Mouse (Mus musculus): ENCODE results near the gene Fam192a.

Fam192a gene

DNA sequence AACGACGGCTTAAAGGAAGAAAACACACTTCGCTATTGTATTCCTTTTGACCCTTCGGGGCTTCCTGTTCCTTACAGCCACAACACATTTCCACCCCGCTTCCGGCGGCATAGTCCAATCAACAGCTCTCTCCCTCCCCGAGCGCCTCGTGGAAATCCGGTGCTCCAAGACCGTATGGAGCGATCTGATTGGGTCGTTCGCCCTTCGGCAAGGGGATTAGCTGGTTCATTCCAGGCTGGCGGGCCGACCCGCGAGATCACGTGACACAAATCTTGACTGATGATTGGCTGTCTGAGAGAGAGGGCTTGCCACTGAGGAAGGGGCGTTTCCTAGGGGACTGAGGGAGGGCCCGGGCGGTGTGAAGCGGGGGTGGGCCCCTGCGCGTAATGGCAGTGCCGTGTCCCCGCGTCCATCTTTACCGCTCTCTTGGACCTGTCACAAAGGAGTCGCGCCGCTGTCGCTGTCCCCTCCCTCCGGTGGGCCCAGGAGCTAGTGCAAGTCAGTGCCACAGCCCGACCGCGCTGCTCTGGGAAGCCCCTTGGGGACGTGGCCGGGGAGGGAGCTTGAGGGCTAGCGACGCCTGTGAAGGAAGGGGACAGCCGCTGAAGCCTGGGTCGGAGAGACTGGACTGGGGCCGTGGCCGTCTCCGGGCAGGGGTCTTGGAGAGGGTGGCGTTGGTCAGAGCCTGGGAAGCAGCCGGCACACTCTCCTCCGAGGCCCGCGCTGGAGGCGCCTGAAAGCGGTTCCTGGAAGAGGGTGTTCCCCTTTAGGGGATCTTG is at the start of gene Fam192a, which contains the start of gene Rspry1:
Gene Fam192a, minus strand, starts transcription at position 391 of the 779 bp plus-strand sequence.
Gene Rspry1, plus strand, starts transcription at position 331 of the 779 bp plus-strand sequence.
- DNase-seq, result peak; percentile 100

DNA sequence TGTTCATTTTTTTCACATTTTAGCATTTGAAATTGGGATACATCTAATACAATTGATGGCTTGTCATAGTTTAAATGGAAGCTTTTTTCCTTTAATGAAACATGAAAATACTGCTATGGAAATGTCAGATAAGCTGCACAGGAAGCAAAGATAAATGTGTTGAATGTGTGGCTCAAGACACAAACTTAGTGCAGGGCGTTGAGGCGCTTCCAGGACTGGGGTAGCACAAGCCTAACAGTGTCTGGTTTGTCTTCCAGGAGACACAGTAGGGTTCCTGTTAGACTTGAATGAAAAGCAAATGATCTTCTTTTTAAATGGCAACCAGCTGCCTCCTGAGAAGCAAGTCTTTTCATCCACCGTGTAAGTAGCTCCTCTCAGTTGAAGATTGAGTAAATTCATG is 47.7 kb upstream of the Fam192a start:
- DNase-seq, result no peak

DNA sequence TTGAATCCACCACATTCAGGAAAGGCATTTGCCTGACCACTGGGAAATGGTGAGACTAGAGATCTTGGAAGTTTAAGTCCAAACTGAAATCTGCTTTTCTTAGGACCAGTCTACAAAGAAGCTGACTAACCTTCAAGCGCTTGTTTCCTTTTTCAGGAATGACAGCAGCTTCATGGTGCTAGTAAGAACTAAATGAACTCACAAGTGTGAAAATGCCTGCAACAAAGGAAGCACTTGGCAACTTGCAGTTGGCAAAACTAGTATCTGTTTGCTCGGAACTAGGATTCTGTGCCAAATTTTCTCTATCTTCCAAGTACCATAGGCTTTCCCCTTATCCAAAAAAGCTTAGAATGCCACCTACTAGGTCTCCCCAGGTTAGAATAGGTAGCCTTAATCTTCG is 44.4 kb upstream of the Fam192a start:
- no peak for DNase-seq

DNA sequence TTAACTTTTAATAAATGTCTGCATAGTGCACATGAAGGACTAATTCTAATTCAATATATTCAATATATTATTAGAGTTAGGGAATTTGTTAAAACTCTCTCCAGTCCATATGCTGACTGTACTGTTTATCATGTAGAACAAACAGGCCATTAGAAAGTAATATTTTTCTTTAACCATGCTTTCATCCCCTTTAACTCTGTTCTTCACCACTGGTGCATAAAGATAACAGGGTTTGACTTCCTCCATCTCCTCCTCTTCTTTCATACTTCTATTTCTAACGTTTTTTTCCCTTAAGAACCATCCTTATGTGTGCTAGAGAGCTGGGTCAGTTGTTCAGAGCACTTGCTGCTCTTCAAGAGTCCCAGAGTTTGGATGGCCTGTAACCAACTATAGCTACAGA is 43.4 kb upstream of the Fam192a start:
- no peak for DNase-seq

DNA sequence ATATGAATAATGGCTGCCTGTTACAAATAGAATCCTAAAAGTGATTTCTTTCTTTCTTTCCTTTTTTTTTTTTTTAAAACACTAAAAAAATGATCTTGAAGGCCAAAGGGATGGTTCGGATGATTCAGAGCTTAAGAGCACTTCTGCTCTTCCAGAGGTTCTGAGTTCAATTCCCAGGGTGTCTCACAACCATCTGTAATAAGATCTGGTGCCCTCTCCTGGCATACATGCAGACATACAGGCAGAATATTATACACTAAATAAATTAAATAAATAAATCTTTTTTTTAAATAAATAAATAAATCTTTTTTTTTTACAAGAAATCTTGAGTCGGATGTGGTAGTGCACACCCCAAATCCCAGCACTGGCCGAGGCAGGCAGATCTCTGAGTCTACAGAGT is 40.1 kb upstream of the Fam192a start:
- DNase-seq, result no peak

DNA sequence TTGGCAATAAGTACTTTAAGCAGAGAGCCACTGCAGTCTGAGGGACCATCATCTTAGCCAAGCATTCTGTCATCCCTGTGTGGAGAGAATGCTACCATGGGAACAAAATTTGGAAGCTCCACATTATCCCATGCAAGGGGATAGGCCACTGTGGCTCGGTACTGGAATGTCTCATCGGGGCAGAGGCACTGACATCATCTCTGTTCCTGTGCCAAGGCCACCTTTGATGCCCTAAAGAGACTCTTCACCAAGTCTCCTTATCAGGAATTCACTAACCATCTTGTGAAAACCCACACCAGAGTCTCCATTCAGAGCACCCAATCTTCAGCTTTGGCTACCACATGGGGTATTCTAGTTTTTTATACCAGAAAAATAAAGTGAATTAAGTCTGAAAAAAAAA is 39.4 kb upstream of the Fam192a start:
- no peak for DNase-seq

GRCm38 (mm10) chr8:94634211-94634610 is 32.4 kb upstream of the Fam192a start:
- DNase-seq, result no peak

DNA sequence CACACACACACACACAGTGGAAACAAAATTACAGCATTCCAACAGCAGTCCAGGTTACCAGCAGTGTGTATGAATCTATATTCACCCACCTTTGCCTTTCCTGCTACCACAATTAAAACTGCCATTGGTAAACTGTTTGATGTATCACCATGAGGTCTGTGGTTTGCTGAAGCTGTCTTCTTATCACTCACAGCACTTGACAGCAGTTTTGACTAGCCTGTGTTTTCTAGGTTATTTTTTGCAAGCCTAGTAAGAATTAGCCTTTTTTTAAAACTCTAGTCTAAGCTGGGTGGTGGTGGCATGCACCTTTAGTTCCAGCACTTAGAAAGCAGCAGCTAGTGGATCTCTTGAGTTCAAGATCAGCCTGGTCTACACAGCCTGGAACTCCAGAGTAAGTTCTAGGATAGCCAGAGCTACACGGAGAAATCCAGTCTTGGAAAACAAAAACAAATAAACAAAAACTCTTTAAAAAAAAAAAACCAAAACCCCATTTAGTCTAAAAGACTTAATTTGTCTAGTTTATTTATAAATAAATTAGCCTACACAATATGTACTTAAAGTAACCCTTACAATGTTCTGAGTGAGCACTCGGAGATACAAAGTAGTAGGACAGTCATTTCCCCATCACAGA is 31.9 kb upstream of the Fam192a start:
- no peak for DNase-seq

DNA sequence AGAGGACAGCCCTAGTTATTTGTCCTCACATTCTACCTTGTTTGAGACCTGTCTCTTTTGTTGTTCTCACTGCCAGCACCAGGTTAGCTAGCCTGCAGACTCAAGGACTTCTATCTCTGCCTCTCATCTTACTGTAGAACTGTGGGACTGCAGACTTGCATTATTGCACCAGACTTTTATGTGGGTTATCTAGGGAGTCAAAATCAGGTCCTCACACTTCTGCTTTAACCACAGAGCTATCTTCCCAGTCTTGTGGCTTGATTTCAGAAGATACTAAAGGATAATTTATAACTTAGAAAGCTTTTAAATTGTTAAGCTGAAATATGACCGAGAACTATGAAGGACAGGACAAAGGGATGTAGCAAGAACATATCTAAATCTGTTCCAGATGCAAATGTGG is 23.1 kb upstream of the Fam192a start:
- no peak for DNase-seq

DNA sequence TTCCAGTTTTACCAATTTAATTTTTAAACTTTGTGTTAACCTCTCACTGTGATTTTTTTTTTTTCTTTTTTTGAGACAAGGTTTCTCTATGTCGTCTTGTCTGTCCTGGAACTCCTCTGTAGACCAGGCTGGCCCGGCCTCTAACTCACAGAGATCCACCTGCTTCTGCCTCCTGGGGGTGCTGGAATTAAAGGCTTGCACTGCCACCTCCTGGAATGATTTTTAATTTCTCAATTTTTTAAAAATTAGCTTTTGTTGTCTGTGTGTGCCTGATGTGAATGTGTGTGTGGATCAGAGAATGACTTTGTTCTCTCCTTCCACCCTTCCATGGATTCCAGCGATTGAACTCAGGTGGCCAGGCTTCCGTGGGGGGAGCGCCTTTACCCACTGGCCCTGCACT is 5.3 kb upstream of the Fam192a start:
- DNase-seq, result no peak

- no peak for DNase-seq
Observed at GRCm38 (mm10) chr8:94604030-94604429, 2.2 kb upstream of the Fam192a start.

GRCm38 (mm10) chr8:94602471-94603131 is 804 bp upstream of the Fam192a start:
- no peak for DNase-seq

- no peak for DNase-seq
Observed at GRCm38 (mm10) chr8:94601034-94601606, 677 bp downstream of the Fam192a start.

DNA sequence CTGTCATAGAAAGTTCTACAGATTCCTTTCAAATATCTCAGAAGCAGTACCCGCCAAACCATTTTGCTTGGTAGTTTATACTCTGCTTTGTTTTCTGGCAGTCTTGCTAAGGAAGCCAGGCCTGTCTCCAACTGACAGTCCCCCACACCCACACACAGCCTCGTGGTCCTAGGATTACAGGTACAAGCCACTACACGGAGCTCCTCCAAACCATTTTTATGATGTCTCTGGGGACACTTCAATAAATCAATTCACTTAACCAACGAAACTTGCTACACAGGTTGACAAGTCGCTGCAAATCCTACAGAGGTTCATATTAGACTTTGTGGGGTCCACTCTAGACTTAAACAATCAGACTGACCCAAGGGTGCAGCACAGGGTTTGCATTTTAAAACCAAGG is 1.3 kb downstream of the Fam192a start:
- DNase-seq, result no peak

DNA sequence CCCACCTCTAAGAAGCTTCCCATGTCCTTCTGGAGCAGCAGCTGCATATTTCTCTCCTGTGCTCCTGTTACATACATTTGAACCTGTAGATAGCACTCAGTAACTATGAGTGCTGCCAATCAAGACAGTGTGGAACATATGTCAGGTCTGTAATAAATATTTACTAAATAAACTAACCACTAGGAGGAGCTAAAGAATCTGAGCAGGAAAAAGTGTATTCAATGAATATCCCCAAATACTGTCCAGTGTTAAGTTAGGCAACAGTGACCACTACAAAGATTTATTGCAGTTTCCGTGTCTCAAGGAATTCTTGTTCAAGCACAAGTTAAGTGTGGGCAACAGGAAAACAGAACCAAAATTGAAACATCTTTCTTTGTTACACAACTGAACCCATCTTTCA is 7.6 kb downstream of the Fam192a start:
- DNase-seq, result no peak

GRCm38 (mm10) chr8:94591691-94592090 is 10.1 kb downstream of the Fam192a start:
- DNase-seq, result no peak

GRCm38 (mm10) chr8:94584238-94584817 is 17.5 kb downstream of the Fam192a start:
- DNase-seq, result peak; percentile 69

DNA sequence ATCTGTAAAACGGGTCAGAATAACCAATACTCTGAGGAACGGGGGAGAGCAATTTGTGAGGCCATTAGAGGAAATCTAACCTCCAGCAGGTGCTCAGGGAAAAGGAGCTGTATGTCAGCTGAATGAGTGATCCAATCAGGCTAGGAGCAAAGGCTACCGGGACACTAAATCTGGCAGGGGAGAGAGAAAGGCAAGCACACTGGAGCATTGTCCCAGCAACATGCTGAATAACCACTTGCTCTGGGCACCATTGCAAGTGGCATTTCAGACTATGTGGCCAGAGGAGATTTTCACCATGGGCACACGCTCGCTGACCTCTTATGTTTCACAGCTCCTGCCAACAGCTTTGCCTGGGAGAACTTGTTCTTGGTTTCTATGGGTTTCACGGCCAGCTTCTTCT is 19.2 kb downstream of the Fam192a start:
- DNase-seq, result no peak

- DNase-seq, result peak; percentile 30
Observed at GRCm38 (mm10) chr8:94581820-94582483, 19.8 kb downstream of the Fam192a start.

GRCm38 (mm10) chr8:94575148-94575547 is 26.6 kb downstream of the Fam192a start:
- DNase-seq, result no peak

- peak; percentile 90 for DNase-seq
Observed at GRCm38 (mm10) chr8:94574159-94574907, 27.5 kb downstream of the Fam192a start.

GRCm38 (mm10) chr8:94571896-94572295 is 29.9 kb downstream of the Fam192a start:
- no peak for DNase-seq

Measured in layer of hippocampus, adult 9-11 months (tissue).